Mouse (Mus musculus) lung, postnatal 4 days (tissue): Measurements from ENCODE around the gene Kcnk16.
"Not testable (repeated sequence)": the region's sequence is repeated elsewhere in the genome, so short reads cannot be mapped to it uniquely, and the experiment has no call there.

Experiments used
- DNase-seq, 2 experiments: peaks; one replicate each; pipeline ENCODE4 v3.0.0; 2021

The Kcnk16 gene

GRCm38 (mm10) chr14:20269082-20269809, at the start of gene Kcnk16:
Kcnk16 (minus strand) TSS chr14:20269199.
- DNase-seq, result no peak

DNA sequence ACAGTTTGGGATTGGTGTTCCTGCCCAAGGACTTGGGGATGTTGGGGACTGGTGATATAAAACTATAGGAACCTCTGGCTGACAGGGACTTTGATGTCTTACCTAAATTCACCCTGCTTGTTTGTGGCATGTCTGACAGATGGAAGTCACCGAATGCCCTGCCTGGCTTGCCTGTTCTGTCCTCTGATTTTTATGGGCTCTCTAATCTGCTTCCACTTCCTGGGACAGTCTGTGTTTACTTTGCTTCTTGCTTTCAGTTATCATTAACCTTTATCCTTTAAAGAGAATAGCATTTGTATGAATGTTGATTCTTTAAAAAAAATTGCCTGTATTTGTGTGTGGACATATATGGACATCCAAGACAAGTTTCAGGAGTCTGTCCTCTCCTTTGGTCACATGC, 46.1 kb upstream of the Kcnk16 start:
- DNase-seq, result no peak

GRCm38 (mm10) chr14:20305085-20305484, 36.1 kb upstream of the Kcnk16 start:
- DNase-seq, result not testable (repeated sequence)

DNA sequence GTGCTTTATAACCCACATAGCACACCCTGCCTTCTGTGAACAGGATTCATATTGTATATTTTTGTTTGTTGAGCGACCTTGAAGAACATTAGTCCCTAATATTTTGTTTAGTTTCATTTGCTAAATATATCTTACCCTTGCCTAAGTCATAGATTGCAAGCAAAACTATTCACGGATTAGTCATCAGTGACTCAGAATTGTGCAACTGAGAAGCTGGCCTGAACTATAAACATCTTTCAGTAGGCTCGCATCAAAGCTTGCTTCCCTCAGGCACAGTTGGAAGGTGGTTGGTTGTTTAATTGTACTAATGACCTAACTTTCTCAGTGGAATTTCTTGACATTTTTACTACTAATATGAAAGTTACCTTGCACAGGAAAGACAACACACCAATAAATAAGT, 29.1 kb upstream of the Kcnk16 start:
- DNase-seq, result no peak

DNA sequence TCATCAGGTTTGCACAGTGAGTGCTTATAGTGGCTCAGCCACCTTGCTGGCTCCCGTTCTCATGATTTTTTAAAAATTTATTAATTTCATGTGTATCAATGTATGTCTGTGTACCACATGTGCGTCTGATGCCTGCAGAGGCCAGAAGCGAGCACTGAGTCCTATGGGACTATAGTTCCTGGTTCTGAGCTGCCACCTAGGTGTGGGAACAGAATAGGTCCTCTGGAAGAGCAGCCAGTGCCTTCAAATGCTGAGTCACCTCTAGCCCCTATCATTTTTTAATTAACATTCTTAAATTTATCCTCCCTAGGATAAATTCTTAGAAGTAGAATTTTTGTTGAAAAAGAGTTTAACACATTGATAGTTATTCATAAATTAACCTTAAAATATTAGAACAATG, 28.6 kb upstream of the Kcnk16 start:
- DNase-seq, result no peak

GRCm38 (mm10) chr14:20294947-20295346, 25.9 kb upstream of the Kcnk16 start:
- DNase-seq, result no peak

DNA sequence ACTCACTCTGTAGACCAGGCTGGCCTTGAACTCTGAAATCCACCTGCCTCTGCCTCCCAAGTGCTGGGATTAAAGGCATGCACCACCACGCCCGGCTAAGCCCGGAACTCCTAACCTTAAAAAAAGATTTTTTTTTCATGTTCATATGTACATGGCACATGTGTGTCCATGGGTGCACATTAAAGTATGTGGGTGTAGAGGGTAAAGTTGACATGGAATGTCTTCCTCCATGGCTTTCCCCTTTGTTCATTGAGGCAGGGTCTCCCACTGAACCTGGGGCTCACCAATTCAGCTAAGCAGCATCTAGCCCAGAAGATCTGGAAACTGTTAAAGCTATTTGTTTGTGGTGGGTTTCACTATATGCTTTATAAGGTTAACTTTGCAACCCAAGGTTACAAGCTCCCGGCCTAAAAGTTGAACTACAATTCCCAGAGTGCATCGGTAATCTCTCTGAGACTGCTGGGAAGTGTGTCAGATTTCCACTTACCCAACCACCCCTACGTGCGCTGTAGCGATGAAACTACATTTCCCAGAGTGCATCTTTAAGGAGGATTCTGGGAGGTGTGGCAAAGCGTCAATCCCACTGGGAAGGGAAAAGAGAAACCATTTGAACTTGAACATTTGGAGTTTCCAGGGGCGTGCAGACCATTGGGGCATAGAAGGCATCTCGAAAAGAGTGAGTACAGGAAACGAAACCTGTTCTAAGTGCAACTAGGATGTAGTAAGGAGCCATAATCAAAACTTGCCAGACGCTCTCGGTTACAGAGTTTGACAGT, 25.3 kb upstream of the Kcnk16 start, which contains the start of gene Nudt13:
Nudt13 (plus strand) TSS at position 581 of the 776 bp plus-strand sequence.
- DNase-seq, result peak; percentile 83 to 88

DNA sequence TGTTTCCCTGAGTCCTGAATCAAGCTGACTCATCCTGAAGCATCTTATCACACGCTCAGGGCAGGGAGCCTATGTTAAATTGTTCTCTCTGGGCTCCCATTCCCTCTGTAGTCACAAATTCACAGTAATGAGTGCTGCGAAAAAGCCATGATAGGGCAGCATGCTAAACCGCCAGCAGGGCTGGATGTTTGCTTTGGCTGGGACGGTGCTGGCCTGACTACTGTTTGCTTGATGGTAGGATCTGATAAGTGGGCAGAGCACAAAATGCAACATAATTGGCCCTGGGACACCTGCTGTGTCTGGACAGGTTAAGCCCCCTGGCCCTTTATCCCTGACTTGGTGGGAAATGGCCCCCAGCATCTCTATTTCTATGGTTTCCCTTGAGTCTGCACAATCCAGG, 22.4 kb upstream of the Kcnk16 start:
- DNase-seq, result no peak

- no peak for DNase-seq
Measured at GRCm38 (mm10) chr14:20268421-20268820, 578 bp downstream of the Kcnk16 start.

- DNase-seq, result no peak
Measured at GRCm38 (mm10) chr14:20262346-20262745, 6.7 kb downstream of the Kcnk16 start.

DNA sequence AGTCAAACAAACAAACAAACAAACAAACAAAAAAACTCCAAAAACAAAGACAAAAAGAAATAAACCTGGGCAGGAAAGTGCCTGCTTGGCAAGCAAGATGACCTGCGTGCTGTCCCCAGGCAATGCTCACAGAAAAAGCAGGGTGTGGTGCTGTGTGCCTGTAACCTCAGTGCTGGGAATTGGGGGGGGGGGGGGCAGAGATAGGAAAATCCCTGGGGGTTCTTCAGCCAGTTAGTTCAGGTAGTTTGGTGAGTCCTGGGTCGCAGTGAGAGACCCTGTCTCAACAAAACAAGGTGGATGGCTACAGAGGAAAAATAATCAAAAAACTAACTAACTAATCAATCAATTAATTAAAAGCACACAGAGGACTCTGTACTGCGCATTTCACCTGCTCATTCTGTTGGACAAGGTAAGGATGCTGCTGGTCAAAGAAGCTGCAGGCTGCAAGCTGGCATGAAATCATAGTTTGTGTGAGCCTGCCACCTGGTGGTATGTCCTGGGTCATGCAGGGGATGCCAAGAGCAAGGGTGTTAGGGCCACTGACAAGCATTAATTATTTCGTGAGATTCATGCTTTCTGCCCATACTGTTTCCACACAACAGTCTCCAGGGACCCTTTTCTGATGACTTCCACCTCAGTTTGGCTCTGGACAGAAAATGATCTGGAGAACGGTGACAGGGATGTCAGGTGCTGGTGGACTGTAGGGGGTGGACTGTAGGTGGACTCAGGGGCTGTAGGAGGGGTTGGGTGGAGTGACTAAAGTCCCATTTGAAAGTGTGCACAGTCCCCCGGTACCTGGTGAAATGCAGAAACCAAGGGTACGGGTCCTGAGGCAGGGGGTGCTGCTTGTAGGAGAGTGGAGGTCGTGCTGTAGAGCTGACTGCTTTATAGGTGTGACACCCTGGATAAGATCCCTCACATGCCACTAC, 10.6 kb downstream of the Kcnk16 start:
- DNase-seq, result peak; percentile 71 to 86

GRCm38 (mm10) chr14:20250237-20251171, 18.5 kb downstream of the Kcnk16 start:
- DNase-seq, result no peak

- DNase-seq, result no peak
Measured at GRCm38 (mm10) chr14:20248001-20248400, 21.0 kb downstream of the Kcnk16 start.

- DNase-seq, result no peak
Measured at GRCm38 (mm10) chr14:20246811-20247266, 22.2 kb downstream of the Kcnk16 start.

DNA sequence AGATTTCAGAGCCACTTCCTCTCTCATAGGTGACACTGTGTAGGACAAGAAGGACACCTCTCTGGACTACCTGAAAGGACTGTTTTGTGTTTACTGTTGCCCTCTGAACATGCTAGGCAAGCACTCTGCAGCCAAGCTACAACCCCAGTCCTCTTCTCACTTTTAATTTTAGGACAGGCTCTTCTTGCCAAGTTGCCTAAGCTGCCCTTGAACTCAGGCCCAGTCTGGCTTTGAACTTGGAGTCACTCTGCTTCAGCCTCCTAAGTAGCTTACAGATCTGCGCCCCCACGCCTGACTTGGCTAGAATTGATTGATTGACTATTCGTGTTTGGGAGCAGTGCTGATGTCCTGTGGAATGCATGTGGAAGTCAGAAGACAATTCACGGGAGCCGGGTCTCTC, 23.1 kb downstream of the Kcnk16 start:
- no peak for DNase-seq

DNA sequence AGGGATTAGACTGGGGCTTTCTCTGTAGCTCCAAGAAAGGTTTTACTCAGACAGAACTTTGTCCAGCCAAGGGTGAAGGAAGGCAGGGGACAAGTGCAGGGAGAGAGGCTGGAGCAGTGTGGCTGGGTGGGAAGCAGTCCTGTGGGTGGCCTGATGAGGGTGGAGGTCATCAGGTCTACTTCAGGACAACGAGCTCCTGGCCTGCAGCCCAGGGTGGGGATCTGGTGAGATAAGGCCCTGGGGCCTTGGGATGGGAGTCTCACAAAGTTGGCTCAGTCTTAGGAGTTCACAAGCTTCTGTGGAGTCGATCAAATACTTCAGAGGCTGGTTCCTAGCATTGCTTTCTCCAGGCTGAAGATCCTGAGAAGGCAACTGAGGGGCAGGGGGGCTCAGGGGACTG, 23.7 kb downstream of the Kcnk16 start:
- no peak for DNase-seq

DNA sequence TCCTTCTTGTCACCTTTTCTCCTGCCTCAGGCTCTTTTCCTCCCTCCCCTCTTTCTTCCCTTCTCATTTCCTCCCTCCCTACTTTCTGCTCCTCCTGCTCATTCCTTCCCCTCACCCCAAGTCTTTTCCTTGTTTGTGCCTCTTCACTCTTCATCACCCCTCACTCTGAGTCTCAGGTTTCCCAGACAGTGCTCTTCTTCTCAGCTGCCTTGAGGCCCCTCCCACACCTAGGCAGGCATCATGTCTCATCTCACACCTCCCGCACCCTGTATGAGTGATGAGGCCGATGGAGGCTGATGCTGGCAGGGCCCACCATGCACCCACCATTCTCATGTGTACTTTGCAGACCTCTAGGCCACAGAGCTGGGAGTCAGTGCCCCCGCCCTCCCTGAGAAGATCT, 25.8 kb downstream of the Kcnk16 start:
- no peak for DNase-seq

- no peak for DNase-seq
Measured at GRCm38 (mm10) chr14:20242454-20242853, 26.5 kb downstream of the Kcnk16 start.

GRCm38 (mm10) chr14:20234403-20234802, 34.6 kb downstream of the Kcnk16 start:
- no peak for DNase-seq

DNA sequence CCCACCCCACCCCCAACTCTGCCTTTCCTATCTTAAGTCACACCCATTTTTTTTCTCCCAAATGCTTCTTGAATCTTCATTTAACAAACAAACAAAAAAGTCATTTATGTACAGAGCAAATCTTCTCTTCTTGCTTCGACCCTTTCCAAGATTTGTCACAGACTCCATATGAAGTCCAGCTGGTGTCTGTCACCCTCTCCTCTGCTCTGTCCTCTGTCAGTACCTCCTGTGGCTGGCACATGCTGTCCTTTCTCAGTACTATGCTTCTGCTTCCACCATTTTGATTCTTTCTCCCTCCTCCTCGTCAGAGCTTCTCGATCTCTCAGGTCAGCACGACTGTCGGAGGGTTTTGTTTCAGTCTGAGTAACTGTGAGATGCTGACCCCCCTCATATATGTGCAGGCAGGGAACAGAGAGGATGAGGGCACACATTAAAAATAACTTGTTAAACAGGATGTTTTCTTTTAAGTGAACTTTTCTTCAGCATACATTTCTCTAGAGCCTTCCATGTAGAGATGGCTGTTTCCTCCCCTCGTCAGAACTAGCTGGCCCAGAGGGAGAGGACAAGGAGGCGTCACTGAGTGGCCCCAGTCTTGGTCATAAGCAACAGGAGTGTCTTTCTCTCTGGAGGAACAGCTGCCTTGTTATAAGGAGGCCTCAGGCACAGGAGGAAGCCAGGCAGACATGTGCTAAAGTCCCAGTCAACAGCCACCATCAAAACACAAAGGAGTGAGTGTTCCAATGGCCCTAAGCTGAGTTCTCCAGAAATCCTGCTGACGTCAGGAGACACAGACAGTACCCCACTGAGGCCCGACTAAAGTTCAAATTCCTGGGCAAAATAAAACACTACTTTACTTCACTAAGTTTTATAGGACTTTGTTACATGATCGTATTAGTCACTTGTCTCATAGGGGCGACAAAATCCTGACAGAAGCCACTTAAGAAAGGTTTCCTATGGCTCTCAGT, 35.7 kb downstream of the Kcnk16 start:
- peak; percentile 32 to 68 for DNase-seq

DNA sequence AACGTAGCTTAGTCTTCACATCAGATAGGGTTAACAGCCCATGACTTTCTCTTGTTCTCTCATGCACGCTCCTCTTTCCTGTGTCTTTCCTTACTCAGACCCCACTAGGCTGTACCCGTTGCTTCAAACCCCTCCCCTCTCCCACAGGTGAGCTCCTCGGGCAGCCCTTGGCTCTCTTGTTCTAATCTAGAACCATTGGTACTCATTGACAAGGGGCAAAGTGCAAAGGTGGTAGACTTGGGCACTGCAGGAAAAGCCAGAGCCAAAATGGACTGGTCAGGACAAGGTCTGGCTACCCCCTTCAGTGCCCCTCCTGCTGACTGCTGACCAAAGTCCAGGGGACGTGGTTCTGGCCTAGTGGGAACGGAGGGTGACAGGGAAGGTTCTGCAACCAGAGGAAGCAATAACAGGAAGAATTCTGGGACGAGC, 38.9 kb downstream of the Kcnk16 start:
- DNase-seq, result no peak
